Mouse (Mus musculus) liver, embryonic 16.5 days (tissue): ENCODE measurements around the gene Ppp5c. TPM values are rescaled to one million over a fixed set of nuclear protein-coding genes. Genes with fewer than 3 reads are reported as not detected.

Experiments
- ATAC-seq: fragments of 200-750 bp; cut with Nextera tagmentation; 2 replicates; pipeline ENCODE4 v1.8.0; 2017; ENCODE audit warnings: low read depth, mild to moderate bottlenecking, moderate number of reproducible peaks, moderate library complexity
- H3K27ac ChIP-seq: fragments of 300-500 bp; sonication (generic); 2 replicates; pipeline ENCODE4 v1.5.1; 2014; ENCODE audit warnings: mild to moderate bottlenecking, low read length
- H3K27me3 ChIP-seq: fragments of 300-500 bp; sonication (generic); 2 replicates; pipeline ENCODE4 v1.6.1; 2014; ENCODE audit warnings: low read depth, low read length, mixed read lengths; ENCODE audit not compliant: control insufficient read depth, insufficient read depth
- H3K36me3 ChIP-seq: fragments of 300-500 bp; sonication (generic); 2 replicates; pipeline ENCODE4 v1.6.1; 2014; ENCODE audit warnings: mild to moderate bottlenecking; ENCODE audit not compliant: control insufficient read depth, insufficient read depth
- H3K4me1 ChIP-seq: fragments of 300-500 bp; sonication (generic); 2 replicates; pipeline ENCODE4 v1.6.1; 2014; ENCODE audit warnings: low read depth, low read length, mixed read lengths; ENCODE audit not compliant: control insufficient read depth
- H3K4me2 ChIP-seq: fragments of 300-500 bp; sonication (generic); 2 replicates; pipeline ENCODE4 v1.6.1; 2014; ENCODE audit warnings: low read depth, low read length, mixed read lengths
- H3K4me3 ChIP-seq: fragments of 300-500 bp; sonication (generic); 2 replicates; pipeline ENCODE4 v1.5.1; 2014; ENCODE audit warnings: low read depth, mild to moderate bottlenecking, low read length
- H3K9ac ChIP-seq: fragments of 300-500 bp; sonication (generic); 2 replicates; pipeline ENCODE4 v1.6.1; 2014; ENCODE audit warnings: low read depth, low read length
- H3K9me3 ChIP-seq: fragments of 300-500 bp; sonication (generic); replicated peaks from 2 replicates; pipeline ENCODE4 v1.6.1; 2016; ENCODE audit warnings: low read length; ENCODE audit not compliant: control insufficient read depth
- WGBS: fragments of 180-500 bp; shearing (Covaris S2); extraction: QIAGEN DNeasy Blood & Tissue Kit; methylation state at CpG from one replicate; pipeline ENCODE4 v1.1.7; 2014; ENCODE audit not compliant: insufficient replicate concordance; 5-methylcytosine and 5-hydroxymethylcytosine counted together
- polyA plus RNA-seq: library from polyadenylated mRNA; unstranded; fragments of >200 nt; fragmentation: Nextera tagmentation; extraction: Ambion mirVana; gene quantifications from 2 replicates; pipeline ENCODE4 v1.2.1, GENCODE M21; 2015

Ppp5c gene
- polyA plus RNA-seq, 1 experiment from 2014 or later = 38.0 TPM

DNA sequence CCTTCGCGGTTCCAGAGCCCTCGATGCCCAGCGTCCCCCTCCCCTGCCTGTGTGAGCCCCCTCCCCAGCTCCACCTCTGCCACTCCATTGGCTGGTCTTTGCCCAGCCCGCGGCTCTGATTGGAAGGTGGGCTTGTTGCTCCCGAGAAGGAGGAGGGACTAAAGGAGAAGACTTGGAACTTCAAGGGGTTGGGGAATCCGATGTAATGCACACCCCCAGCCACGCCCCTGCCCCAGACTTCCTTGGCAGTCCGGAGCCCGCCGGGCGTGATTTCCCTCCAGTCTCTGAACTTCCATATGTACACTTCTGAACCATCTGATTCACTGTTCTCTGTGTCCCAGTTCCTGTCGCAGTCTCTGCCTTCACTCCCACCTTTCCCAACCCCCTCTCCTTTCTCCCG lies 34.7 kb upstream of the Ppp5c start, which contains the start of gene Hif3a:
TSS of gene Hif3a (minus strand) at position 39 of the 400 bp plus-strand sequence.
- Histone ChIP-seq H3K4me2 (peak within 1 kb of the TSS; percentile 73), H3K27ac (peak within 1 kb of the TSS; percentile 98), H3K9ac (peak within 1 kb of the TSS; percentile 77), H3K36me3 (no peaks in the 10 kb centered on the region), H3K4me1 (peaks cover 71% of the 10 kb centered on the region), H3K4me3 (peak within 1 kb of the TSS; percentile 62), H3K27me3 (no peaks in the 10 kb centered on the region), H3K9me3 (no peaks in the 10 kb centered on the region)
- peak; percentile 12 for ATAC-seq
- 4% methylated on average over 15 of the region's 15 CpGs for WGBS

DNA sequence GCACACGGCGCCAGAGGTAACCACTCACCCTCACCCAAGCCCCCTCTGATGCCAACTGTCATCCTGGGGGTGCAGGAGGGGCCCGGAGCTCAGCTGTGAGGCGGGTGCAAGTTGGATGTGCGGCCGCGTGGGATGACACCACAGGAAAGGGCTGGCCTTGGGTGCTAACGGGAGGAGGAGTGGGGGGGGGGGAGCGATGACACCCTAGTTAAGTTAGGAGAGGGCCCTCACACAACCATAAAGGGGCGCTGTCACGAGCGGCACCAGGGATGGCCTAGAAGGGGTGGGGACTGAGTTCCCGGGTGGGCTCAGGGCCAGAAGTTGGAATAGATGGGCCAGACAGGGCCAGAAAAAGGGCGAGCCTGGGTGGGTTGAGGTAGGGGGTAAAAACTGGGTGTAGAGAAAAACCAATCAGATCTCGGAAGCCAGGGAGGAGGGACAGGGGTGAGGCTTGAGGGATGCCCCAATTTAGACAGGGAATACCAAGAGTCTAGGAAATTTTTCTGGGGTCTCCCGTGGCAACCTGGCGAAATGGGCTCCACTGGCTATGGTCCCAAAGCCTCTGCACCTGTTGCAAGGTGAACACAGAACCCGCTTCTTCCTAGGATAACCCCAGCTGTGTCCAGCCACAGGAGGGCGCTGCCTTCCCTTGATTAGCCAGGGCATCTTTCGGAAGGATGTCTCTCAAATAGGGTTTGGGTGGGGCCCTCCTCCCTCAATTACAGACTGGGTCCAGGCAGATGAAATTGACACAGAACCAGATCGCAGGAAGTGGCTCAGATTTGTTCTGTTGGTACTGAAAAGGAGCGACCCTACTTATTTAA lies 33.3 kb upstream of the Ppp5c start:
- Histone ChIP-seq H3K9me3 (no peaks in the 10 kb centered on the region), H3K4me2 (peak overlapping the region; percentile 73), H3K4me3 (peak overlapping the region; percentile 62), H3K27me3 (no peaks in the 10 kb centered on the region), H3K36me3 (no peaks in the 10 kb centered on the region), H3K4me1 (peaks cover 77% of the 10 kb centered on the region), H3K9ac (peak overlapping the region; percentile 77), H3K27ac (peak overlapping the region; percentile 98)
- WGBS = 46% methylated on average over 21 of the region's 22 CpGs
- no peak for ATAC-seq

DNA sequence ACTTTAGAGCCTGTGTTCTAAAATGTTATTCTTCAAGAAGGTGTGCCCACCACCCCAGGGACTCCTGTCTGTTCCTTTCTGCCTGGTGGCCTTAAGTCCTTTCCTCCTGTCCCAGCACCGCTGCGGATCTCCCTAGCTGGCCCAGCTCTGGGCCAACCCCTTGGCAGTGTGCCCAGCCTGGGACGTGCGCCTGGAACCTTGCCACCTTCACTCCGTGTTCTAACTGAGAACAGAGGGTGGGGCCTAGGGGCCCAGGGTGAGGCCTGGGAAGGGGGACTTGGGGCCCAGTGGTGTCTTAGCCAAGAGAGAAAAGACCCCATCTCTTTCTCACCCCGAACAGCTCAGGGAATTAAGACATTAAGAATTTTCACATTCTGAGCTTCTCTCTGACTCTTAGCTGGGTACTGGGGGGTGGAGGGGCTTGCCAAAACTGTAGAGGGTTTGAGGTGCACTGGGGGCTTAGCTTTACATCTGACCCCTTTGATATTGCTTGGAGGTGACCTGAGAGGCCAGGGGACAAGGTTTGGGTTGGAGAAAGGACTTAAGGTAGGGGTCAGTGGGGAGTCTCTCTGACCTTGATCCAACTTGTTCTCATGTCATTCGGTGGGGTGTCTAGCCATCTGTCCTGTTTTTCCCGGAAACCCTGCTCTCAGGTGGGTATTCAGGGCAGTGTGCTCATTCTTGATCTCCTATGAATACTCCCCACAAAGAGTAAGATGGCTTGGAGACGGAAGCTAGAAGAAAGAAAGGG lies 32.5 kb upstream of the Ppp5c start:
- no peaks in the 10 kb centered on the region for H3K9me3 ChIP-seq
- peak overlapping the region; percentile 73 for H3K4me2 ChIP-seq
- H3K4me3 ChIP-seq = peak overlapping the region; percentile 62
- peak; percentile 66 for ATAC-seq
- H3K9ac ChIP-seq = peak overlapping the region; percentile 77
- peaks cover 2% of the 10 kb centered on the region; the same call in 1 of the 2 replicates for H3K36me3 ChIP-seq
- peaks cover 76% of the 10 kb centered on the region for H3K4me1 ChIP-seq
- WGBS = 17% methylated on average over 9 of the region's 9 CpGs
- no peaks in the 10 kb centered on the region for H3K27me3 ChIP-seq
- peak overlapping the region; percentile 98 for H3K27ac ChIP-seq

DNA sequence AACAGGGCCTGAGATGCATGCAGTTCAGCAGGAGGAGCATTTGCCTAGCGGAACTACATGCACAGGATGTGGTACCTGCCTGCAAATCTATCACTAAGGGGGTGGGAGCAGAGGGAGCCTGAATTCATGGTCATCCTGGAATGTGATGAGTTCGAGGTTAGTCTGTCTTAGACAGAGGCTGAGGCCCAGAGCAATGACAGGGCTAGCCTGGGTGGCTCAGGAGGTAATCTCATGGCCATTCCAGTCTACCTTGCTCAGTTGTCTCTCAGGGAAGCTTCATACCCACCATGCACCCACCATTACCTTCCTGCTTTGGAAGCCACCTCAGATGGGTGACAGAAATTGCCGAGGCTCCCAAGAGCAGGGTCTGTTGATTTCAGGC lies 31.7 kb upstream of the Ppp5c start:
- ATAC-seq = no peak
- no peaks in the 10 kb centered on the region for H3K27me3 ChIP-seq
- 39% methylated on average over 3 of the region's 3 CpGs for WGBS

DNA sequence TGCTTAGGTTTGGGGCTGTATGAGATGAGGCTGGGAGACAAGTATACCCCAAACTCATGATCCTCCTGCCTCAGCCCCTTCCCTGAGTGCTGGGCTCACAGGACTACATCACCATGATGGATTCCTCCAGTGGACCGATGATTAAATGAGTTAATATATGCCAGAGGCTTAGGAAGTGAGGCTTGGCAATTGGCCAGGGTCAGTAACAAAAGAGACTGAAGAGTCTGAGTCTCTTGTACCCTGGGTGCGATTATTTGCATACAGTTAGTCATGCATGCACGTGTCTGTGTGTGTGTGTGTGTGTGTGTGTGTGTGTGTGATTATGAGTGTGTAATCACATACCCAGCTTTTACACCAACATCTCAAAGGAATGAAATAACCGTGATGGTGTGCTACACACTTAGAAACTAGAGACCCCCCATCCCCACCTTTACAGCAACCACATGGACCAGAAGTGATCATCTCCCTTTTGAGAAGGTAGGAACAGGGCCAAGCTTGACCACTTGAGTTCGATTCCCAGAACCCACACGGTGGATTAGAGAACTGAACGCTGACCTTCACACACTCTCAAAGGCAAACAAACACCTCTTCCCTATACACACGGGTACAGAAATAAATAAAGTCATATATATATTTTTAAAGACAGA lies 31.2 kb upstream of the Ppp5c start:
- Histone ChIP-seq H3K4me3 (peak overlapping the region; percentile 62), H3K27ac (peak overlapping the region; percentile 98), H3K4me1 (peaks cover 86% of the 10 kb centered on the region), H3K4me2 (peak overlapping the region; percentile 73), H3K27me3 (no peaks in the 10 kb centered on the region), H3K9ac (peak overlapping the region; percentile 77), H3K9me3 (0 out of 2 replicates have a peak, but pooled peaks cover under 1% of the 10 kb centered on the region), H3K36me3 (peaks cover 15% of the 10 kb centered on the region)
- no peak for ATAC-seq
- WGBS = 21% methylated on average over 8 of the region's 8 CpGs

More for the DNA sequence above, 31.7 kb upstream of the Ppp5c start:
- H3K9me3 ChIP-seq = no peaks in the 10 kb centered on the region
- peaks cover 83% of the 10 kb centered on the region for H3K4me1 ChIP-seq
- peak overlapping the region; percentile 77 for H3K9ac ChIP-seq
- peaks cover 9% of the 10 kb centered on the region for H3K36me3 ChIP-seq
- peak overlapping the region; percentile 62 for H3K4me3 ChIP-seq
- peak overlapping the region; percentile 98 for H3K27ac ChIP-seq
- peak overlapping the region; percentile 73 for H3K4me2 ChIP-seq

DNA sequence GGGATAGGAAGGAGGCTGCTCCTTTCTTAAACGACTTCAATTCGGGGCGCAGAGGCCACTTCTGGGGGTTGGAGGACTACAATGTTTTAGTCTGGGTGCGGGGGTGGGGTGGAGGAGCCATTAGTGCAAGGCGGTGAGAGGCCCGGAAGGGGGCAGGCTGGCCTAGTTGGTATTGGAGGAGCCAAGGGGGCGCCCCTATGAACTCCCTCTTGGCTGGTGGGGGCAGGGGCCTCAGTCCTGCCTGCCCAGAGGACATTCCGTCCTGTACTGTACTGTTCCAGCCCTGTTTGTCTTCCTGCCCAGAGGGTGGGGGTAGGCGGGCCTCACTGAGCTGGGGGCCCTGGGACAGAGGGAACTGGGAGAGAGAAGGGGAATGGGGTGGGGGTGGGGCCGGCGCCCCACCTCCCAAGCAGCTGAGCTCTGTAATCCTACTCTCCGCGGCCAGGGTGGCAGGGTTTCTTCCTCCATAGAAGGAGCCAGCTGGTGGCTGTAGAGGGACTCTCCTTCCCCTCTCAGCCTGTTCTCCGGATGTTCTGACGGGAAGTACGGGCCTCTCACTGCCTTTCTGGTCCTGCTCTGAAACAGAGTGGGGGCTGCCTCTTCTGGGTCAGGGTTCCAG lies 30.5 kb upstream of the Ppp5c start:
- Histone ChIP-seq H3K27me3 (no peaks in the 10 kb centered on the region), H3K4me2 (peak overlapping the region; percentile 73), H3K4me1 (peaks cover 87% of the 10 kb centered on the region), H3K4me3 (peak overlapping the region; percentile 47), H3K27ac (peak overlapping the region; percentile 98), H3K9me3 (peaks cover 4% of the 10 kb centered on the region; the same call in 1 of the 2 replicates), H3K36me3 (peaks cover 22% of the 10 kb centered on the region), H3K9ac (peak overlapping the region; percentile 77)
- ATAC-seq = peak; percentile 61
- WGBS = under 1% methylated on average over 15 of the region's 16 CpGs

DNA sequence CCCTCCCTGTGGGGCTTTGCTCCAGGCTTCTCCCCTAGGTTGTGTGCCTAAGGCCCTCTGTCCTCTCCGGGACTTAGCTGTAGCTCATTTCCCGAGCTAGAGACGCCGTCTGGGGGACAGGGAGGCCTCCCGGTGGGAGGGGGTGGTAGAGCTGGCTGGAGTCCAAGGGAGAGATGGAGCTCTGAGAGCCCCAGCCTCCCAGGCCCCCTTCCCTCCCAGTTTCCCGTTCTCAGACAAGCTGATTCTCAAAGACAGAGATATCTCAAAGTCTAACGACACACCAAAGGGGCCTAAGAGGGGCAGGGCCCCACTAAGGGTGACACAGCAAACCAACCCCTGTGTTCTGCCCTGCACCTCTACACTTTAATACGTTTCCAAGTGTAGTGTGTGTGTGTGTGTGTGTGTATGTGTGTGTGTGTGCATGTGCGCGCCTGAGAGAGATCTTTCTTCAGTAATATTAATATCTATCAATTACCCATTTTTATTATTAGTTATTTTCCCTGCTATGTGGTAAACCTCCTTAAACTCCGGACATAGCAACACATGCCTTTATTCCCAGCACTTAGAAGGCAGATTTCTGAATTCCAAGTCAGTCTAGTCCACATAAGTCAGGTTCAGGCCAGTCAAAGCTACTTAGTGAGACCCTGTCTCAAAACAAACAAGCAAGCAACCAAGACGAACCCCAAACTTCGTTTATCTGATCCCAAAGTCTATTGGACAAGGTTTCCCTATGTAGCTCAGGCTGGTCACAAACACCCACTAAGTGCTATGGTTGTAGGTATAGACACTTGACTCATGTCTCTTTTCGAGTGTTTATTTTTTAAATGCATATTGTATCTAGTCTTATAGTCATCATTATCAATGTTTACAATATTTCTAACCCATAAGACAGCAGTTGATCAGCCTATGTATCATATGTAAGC lies 29.1 kb upstream of the Ppp5c start:
- Histone ChIP-seq H3K9ac (peak overlapping the region; percentile 95), H3K4me1 (peaks cover 74% of the 10 kb centered on the region), H3K4me3 (peak overlapping the region; percentile 82), H3K9me3 (peaks cover 4% of the 10 kb centered on the region; the same call in 1 of the 2 replicates), H3K27me3 (no peaks in the 10 kb centered on the region), H3K36me3 (peaks cover 30% of the 10 kb centered on the region), H3K4me2 (peak overlapping the region; percentile 94), H3K27ac (peak overlapping the region; percentile 100)
- ATAC-seq = peak; percentile 53
- WGBS = 6% methylated on average over 14 of the region's 14 CpGs
